Mouse (Mus musculus): ENCODE measurements around the gene Anapc5. TPM values are rescaled to one million over a fixed set of nuclear protein-coding genes. Genes with fewer than 3 reads are reported as not detected.

The Anapc5 gene
- polyA plus RNA-seq, 1 experiment from 2014 or later = 166 TPM

GRCm38 (mm10) chr5:122824450-122824849, 3.3 kb upstream of the Anapc5 start:
- no peaks in the 10 kb centered on the region for H3K27me3 ChIP-seq (replicated peaks; ENCODE audit: insufficient read depth, low read length)
- H3K4me1 ChIP-seq (ENCODE audit: insufficient read depth, low read depth, low read length) = no peaks in the 10 kb centered on the region; the same call in 1 of the 2 replicates
- H3K9me3 ChIP-seq (ENCODE audit: low read length) = no peaks in the 10 kb centered on the region
- no peak for DNase-seq (ENCODE audit: low spot score)
- no peak overlapping the region for H3K4me3 ChIP-seq (ENCODE audit: low read depth, low read length)
- H3K4me2 ChIP-seq (replicated peaks; ENCODE audit: low read depth, low read length) = no peak overlapping the region
- no peaks in the 10 kb centered on the region for H3K36me3 ChIP-seq (ENCODE audit: insufficient read depth, low read length)
- H3K27ac ChIP-seq (ENCODE audit: low read length) = no peak overlapping the region
- ATAC-seq = no peak
- no peak overlapping the region for H3K9ac ChIP-seq (replicated peaks; ENCODE audit: low read depth)
- WGBS = 67% methylated on average over 6 of the region's 6 CpGs
- TF ChIP-seq CTCF (IDR thresholded peaks at IDR 0.05) (no peak), EP300 (IDR thresholded peaks at IDR 0.05) (no peak)

DNA sequence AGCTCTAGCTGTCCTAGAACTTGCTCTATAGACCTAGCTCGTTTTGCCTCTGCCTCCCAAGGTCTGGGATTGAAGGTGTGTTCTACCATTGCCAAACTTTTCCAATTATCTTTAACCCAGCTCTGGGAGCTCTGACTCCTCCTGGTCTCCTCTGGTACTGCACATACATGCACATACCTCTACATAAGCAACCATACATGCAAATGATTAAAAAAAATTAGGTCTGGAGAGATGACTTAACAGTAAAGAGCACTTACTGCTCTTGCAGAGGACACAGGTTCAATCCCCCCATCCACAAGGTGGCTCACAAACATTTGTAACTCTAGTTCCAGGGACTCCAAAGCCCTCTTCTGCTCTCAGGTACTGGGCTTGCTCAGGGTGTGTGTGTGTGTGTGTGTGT, 2.8 kb upstream of the Anapc5 start:
- Histone ChIP-seq H3K4me1 (ENCODE audit: insufficient read depth, low read depth, low read length) (no peaks in the 10 kb centered on the region; the same call in 1 of the 2 replicates), H3K27me3 (replicated peaks; ENCODE audit: insufficient read depth, low read length) (no peaks in the 10 kb centered on the region), H3K36me3 (ENCODE audit: insufficient read depth, low read length) (no peaks in the 10 kb centered on the region), H3K4me2 (replicated peaks; ENCODE audit: low read depth, low read length) (no peak overlapping the region), H3K27ac (ENCODE audit: low read length) (no peak overlapping the region), H3K9me3 (ENCODE audit: low read length) (no peaks in the 10 kb centered on the region), H3K9ac (replicated peaks; ENCODE audit: low read depth) (no peak overlapping the region), H3K4me3 (ENCODE audit: low read depth, low read length) (no peak overlapping the region)
- TF ChIP-seq EP300 (IDR thresholded peaks at IDR 0.05) (no peak), CTCF (IDR thresholded peaks at IDR 0.05) (no peak; the same call in 1 of the 2 replicates)
- DNase-seq (ENCODE audit: low spot score) (no peak), ATAC-seq (no peak)
- 63% methylated on average over 1 of the region's 1 CpGs for WGBS

- no peaks in the 10 kb centered on the region for H3K27me3 ChIP-seq (replicated peaks; ENCODE audit: insufficient read depth, low read length)
- TF ChIP-seq CTCF (IDR thresholded peaks at IDR 0.05) = no peak
- no peak overlapping the region for H3K4me2 ChIP-seq (replicated peaks; ENCODE audit: low read depth, low read length)
- no peak overlapping the region for H3K4me3 ChIP-seq (ENCODE audit: low read depth, low read length)
- H3K27ac ChIP-seq (ENCODE audit: low read length) = no peak overlapping the region
- ATAC-seq (no peak), DNase-seq (ENCODE audit: low spot score) (no peak)
- H3K36me3 ChIP-seq (ENCODE audit: insufficient read depth, low read length) = peaks cover 7% of the 10 kb centered on the region; the same call in 1 of the 2 replicates
- no peak overlapping the region for H3K9ac ChIP-seq (replicated peaks; ENCODE audit: low read depth)
- H3K4me1 ChIP-seq (ENCODE audit: insufficient read depth, low read depth, low read length) = no peaks in the 10 kb centered on the region; the same call in 1 of the 2 replicates
- H3K9me3 ChIP-seq (ENCODE audit: low read length) = no peaks in the 10 kb centered on the region
- WGBS = 74% methylated on average over 4 of the region's 4 CpGs
Measured at GRCm38 (mm10) chr5:122822441-122822840, 1.3 kb upstream of the Anapc5 start.

- no peak overlapping the region for H3K9ac ChIP-seq (replicated peaks; ENCODE audit: low read depth)
- peaks cover 16% of the 10 kb centered on the region for H3K36me3 ChIP-seq (ENCODE audit: insufficient read depth, low read length)
- TF ChIP-seq EP300 (IDR thresholded peaks at IDR 0.05) = peak; percentile 48
- no peak for TF ChIP-seq CTCF (IDR thresholded peaks at IDR 0.05)
- H3K4me2 ChIP-seq (replicated peaks; ENCODE audit: low read depth, low read length) = peak overlapping the region; percentile 58
- H3K27ac ChIP-seq (ENCODE audit: low read length) = peak overlapping the region; percentile 91
- H3K4me3 ChIP-seq (ENCODE audit: low read depth, low read length) = peak overlapping the region; percentile 90
- H3K27me3 ChIP-seq (replicated peaks; ENCODE audit: insufficient read depth, low read length) = no peaks in the 10 kb centered on the region
- DNase-seq (ENCODE audit: low spot score) = no peak
- no peaks in the 10 kb centered on the region for H3K9me3 ChIP-seq (ENCODE audit: low read length)
- 0% methylated on average over 10 of the region's 10 CpGs for WGBS
- H3K4me1 ChIP-seq (ENCODE audit: insufficient read depth, low read depth, low read length) = no peaks in the 10 kb centered on the region; the same call in 1 of the 2 replicates
- peak; percentile 35 for ATAC-seq
Measured at GRCm38 (mm10) chr5:122821524-122821885, 366 bp upstream of the Anapc5 start.

- peaks cover 48% of the 10 kb centered on the region for H3K36me3 ChIP-seq (ENCODE audit: insufficient read depth, low read length)
- 76% methylated on average over 3 of the region's 3 CpGs for WGBS
Measured at GRCm38 (mm10) chr5:122812699-122813098, 8.4 kb downstream of the Anapc5 start.

GRCm38 (mm10) chr5:122811364-122812079, 9.6 kb downstream of the Anapc5 start:
- no peaks in the 10 kb centered on the region for H3K9me3 ChIP-seq (ENCODE audit: low read length)
- no peaks in the 10 kb centered on the region for H3K27me3 ChIP-seq (replicated peaks; ENCODE audit: insufficient read depth, low read length)
- ATAC-seq (peak; percentile 72), DNase-seq (ENCODE audit: low spot score) (peak; percentile 80)
- no peak overlapping the region for H3K27ac ChIP-seq (ENCODE audit: low read length)
- H3K4me1 ChIP-seq (ENCODE audit: insufficient read depth, low read depth, low read length) = no peaks in the 10 kb centered on the region
- 91% methylated on average over 9 of the region's 9 CpGs for WGBS
- TF ChIP-seq EP300 (IDR thresholded peaks at IDR 0.05) = no peak
- TF ChIP-seq CTCF (IDR thresholded peaks at IDR 0.05) = peak; percentile 81
- no peak overlapping the region for H3K9ac ChIP-seq (replicated peaks; ENCODE audit: low read depth)
- peaks cover 42% of the 10 kb centered on the region for H3K36me3 ChIP-seq (ENCODE audit: insufficient read depth, low read length)
- H3K4me3 ChIP-seq (ENCODE audit: low read depth, low read length) = no peak overlapping the region
- H3K4me2 ChIP-seq (replicated peaks; ENCODE audit: low read depth, low read length) = no peak overlapping the region

More at GRCm38 (mm10) chr5:122812699-122813098, 8.4 kb downstream of the Anapc5 start:
- no peak overlapping the region for H3K27ac ChIP-seq (ENCODE audit: low read length)
- DNase-seq (ENCODE audit: low spot score) (no peak), ATAC-seq (no peak)
- H3K9ac ChIP-seq (replicated peaks; ENCODE audit: low read depth) = no peak overlapping the region
- H3K27me3 ChIP-seq (replicated peaks; ENCODE audit: insufficient read depth, low read length) = no peaks in the 10 kb centered on the region
- no peak overlapping the region for H3K4me3 ChIP-seq (ENCODE audit: low read depth, low read length)
- H3K4me1 ChIP-seq (ENCODE audit: insufficient read depth, low read depth, low read length) = no peaks in the 10 kb centered on the region
- no peak overlapping the region for H3K4me2 ChIP-seq (replicated peaks; ENCODE audit: low read depth, low read length)
- TF ChIP-seq CTCF (IDR thresholded peaks at IDR 0.05) = no peak
- TF ChIP-seq EP300 (IDR thresholded peaks at IDR 0.05) = no peak
- H3K9me3 ChIP-seq (ENCODE audit: low read length) = no peaks in the 10 kb centered on the region

Data from lung, postnatal 0 days (tissue).